Mouse (Mus musculus) spleen, postnatal 36 days (tissue): ENCODE results near the gene Ush2a.

Source experiments
- DNase-seq, 2 experiments: peaks; one replicate each; pipeline ENCODE4 v3.0.0; 2022; ENCODE audit warnings: low spot score in 2 of 2, mixed read lengths in 1 of 2

Ush2a gene

DNA sequence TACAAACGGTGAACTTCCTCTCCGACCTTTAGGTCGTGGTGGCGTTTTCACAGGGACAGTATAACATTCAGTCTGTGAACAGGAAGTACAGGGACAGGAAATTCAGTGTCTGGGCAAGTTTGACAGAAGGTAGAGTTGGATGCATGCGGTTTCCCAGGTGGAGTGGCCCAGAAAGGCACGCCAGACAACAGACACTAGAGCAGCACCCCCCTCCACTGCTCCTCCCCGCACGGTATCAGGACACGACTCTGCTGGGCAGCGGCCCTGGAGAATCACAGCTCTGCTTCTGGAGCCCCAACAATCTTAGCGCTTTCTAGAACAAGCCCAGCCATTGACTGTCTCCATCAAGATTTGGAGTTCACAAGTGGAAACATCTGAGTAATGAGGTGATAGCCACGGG lies 406.7 kb downstream of the Ush2a start:
- no peak for DNase-seq

DNA sequence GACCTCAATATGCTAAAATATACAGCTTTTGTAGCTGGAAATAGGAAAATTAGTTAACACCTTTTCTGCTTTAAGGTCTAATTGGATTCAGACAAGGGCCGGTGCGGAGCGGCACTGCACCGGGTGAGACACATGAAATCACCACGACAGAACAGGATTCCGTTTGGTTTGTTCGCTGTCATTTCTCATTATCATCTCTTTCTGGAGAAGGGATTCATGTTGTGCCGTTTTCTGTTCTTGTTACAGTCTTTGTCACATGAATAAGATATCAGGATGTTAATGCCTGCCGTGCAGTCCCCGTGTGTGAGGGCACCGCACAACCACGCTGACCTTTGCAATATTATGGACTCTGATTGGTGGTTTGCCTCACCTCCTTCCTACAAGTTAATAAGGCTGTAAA lies 411.0 kb downstream of the Ush2a start:
- DNase-seq: no peak

DNA sequence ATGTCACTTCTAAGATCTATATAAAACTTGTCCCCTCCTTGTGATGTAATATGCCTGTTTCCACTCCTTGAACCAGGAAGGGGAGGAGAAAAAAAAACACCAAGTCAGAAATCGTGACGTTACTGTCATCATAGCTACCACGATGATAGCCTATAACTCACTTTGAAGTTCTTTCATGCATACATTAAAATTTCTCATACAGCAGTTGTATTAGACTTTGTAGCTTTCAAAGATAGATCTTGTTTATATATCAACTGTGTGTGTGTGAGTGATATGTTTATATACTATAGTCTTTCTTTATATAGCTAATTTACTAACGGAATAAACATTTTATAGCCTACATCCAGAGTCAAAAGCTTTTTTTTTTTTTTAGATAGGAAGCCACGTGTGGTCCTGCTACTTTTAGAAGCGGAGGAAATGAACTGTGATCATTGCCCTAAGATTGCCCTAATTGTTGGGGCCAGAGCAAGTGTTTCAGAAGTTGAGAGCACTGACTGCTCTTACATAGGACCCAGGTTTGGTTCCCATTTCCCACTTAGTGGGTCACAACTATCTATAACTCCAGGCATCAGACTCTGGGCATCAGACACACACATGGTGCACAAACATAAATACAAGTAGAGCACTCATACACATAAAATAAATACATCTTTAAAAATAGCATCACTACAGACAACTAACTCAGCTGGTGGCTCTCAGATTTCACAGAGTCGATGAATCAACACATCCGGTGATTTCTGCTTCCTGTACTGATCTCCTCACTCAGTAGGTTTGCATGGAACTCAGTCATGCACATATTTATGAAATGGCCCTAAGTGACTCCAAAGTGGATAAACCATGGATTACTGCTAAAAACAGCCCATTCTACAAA lies 413.1 kb downstream of the Ush2a start:
- no peak for DNase-seq

DNA sequence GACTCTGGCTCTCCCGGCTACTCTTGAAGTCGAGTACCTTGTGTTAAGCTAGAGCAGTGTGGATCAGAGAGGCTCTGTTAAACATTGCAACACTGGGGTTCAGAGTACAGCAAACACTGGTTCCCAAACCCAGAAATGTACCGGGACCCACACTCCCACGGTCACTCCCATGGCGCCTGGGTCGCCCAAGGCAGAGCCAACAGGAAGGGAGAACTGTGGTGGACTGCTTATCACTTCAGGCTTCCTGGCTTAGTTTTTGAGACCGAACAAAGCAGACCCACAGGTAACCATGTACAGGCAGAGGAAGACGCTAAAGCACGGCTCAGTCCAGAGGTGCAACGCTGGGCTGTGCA lies 413.7 kb downstream of the Ush2a start:
- DNase-seq: no peak

DNA sequence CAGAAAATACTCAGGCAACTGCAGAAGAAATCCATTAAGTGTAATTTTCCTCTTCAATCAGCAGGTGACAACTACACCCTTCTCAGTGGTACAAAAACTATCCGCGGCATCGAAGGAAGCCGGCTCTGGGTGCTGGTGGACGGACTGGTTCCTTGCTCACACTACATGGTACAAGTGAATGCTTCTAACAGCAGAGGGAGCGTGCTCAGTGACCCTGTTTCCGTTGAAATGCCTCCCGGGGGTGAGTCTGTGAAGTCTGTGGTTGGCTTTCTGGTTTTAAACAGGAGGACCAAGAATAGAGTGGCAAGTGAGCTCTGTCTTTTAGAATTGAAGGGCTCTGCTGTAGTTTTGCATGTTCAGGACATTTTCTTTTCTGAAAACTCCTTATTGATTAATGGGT lies 416.4 kb downstream of the Ush2a start:
- no peak for DNase-seq

DNA sequence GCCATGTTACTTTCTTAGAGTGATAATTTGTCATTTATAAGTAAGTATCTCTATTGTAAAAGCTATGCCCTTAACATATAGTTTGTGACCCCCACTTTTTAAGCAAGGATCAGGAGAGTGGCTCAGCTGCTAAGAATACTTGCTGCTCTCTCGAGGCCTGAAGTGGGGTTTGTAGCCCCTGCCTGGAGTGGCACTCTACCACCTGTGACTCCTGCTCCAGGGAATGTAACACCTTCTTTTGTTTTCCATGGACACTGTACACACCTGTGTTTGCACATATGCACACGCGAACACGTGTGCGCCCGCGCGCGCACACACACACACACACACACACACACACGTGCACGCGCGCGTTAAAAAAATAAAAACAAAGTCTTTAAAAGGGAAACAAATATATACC lies 424.5 kb downstream of the Ush2a start:
- DNase-seq: no peak

DNA sequence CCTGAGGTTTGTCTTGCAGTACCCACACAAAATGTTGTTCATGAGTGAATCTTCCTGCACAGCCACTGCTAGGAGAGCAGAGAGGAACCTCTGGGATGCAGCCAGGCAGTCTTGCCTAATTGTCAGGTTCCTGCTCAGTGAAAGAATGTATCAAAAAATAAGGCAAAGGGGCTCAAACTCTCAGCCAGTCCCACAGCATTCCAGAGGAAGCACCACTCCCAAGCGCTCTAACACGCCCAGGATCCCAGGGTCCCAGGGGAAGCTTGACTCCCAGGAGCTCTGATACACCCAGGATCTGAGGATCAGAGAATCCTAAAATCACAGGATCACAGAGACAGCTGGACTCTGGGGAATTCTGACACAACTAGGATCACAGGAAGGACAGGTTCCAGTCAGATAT lies 434.5 kb downstream of the Ush2a start:
- DNase-seq: no peak

DNA sequence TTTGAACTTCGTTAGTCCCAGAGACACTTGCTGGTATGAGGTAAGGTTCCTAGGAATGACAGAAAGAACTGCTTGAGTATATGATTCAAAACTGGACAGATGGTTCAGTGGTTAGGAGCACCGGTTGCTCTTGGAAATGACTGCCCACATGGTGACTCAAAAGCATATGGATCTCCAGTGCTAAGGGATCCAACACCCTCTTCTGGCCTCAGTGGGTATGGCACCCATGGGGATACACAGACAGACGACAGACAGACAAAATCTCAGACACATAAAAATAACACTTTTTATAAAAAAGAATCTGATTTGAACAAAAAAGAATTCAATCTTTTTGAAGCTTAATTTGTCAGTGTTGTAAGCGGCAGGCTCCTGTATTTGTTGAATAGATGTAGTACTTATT lies 446.4 kb downstream of the Ush2a start:
- no peak for DNase-seq

DNA sequence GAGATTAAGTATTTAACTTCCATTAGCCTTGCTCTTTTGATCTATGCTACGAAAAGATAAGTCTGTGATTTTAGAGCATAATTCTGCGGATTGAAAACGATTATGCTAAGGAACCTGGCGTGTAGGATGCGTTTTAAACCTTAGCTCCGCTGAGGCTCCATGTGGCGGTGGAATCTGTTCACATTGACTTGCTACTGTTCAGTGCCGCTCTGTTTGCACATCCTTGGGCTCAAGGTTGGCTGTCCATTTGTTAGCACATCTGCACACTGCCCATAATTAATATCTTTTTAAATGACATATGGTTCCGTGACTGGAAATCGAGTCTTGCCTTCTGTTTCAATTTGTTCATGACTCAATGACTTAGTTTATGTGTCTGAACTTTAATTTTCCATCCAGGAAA lies 446.9 kb downstream of the Ush2a start:
- no peak for DNase-seq

DNA sequence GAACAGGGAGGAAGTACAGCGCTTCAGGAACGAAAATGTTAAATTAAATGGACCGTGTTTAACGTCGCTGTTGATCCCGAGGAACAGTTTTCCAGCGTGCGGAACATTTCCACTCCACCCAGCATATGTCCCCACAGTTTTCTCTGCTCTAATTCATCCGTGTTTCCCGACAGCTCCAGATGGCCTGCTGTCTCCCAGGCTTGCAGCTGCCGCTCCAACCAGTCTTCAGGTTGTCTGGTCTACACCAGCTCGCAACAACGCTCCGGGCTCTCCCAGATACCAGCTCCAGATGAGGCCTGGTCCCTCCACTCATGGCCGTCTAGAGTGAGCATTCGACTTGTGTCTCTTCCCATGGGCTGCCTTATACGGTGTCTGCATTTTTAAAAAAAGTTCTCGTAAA lies 452.3 kb downstream of the Ush2a start:
- no peak for DNase-seq

DNA sequence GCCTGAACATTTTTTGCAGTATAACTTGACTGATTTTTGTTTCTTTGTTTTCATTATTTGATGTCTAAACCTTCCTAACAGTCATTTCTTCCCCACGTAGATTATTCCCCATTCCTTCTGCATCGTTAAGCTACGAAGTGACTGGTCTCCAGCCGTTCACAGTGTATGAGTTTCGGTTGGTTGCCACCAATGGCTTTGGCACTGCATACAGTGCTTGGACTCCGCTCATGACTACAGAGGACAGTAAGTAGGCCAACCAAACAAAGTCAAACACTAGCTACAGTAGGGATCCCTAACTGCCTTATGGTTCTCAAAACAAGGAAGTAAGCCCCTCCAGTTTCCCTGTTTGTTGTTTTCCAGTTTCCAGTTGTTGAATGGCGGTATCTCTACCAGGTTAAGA lies 453.1 kb downstream of the Ush2a start:
- no peak for DNase-seq

DNA sequence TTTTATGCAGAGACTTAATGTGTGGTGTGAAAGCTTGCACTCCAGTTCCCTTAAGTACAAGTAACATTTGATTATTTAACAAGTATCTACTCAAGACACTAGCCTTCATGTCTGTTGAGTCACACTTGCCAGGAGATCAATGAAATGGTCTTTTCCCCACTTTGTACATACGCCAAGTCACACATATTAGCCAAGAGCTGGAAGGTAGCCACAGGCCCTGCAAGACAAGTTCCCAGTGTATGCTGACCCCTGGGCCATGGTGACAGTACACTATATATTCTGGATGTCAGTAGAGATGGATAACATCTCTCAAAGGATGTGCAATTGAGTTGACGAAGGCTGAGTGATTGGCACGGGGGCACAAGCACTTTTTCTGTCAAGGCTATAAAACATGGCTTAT lies 455.1 kb downstream of the Ush2a start:
- DNase-seq: no peak

DNA sequence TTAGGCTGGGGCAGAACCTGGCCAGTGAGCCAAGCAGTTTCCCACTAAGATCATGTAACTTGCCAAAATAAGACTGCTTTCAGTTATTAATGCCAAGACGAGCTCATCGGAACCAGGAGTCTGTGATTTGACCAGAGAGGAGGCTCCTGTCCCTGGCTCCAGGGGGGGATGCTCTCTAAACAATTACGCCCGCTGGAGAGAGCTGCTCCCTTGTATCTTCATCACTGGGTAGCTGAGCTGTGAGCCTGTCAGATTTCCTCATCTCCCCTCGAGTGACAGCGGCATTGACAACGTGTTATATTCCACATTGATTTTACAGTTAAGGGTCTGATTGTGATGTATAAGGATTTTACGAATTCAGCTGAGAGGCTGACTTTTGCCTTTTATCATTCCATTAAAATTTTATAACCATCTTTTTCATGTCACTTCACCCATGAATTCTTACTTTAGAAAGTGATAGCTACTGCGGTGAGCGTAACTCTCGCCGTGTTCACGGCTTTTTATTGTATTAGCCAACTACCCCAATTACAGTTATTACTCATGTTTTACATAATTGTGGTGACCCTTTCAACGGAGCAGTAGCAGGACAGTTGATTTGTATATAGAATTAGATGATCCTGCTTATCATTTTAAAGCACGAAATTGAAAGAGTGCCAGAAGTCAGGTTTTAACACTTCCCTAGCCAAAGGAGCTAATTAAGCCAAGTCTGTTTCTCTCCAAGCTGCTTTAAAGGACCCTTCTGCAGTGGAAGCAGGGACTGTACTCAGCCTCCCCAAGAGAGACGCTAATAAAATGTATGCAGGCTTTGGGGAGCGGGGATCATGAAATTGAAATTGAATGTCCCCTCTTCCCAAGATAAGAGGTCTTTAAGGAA lies 463.5 kb downstream of the Ush2a start:
- DNase-seq: no peak

DNA sequence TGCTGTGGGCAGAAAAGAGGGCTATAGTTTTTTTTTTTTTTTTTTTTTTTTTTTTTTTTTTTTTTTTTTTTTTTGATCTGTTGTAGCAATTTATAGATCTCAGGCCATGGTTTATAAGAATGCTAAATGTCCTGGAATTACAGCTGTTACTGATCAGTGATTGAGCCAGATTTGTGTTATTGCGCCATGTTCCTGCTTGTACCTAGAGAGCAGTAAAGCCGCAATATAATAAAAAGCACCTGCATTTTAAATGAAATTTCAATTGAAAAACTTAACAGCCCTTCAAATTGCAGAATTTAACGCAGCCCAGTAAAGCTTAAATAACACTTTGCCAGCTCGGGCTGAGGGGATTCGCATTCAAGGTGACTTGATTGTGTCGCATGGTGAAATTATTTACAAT lies 465.1 kb downstream of the Ush2a start:
- DNase-seq: no peak

DNA sequence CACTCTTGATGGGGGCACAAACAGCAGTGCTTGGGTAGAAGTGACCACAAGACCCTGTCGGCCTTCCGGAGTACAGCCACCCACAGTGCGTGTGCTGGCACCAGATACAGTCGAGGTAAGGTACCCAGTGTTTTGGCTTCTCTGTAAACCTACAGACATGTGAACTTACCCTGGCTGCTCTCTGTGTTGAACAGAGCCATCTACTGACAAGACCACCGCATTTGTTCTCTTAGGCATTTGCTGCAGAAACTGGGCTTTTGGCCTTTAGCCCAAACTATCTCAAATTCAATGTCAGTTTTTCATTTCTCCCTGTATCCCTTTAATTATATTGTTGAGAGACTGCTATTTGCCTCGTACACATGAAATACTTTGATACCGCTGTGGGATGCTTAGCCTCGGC lies 466.8 kb downstream of the Ush2a start:
- DNase-seq: no peak

DNA sequence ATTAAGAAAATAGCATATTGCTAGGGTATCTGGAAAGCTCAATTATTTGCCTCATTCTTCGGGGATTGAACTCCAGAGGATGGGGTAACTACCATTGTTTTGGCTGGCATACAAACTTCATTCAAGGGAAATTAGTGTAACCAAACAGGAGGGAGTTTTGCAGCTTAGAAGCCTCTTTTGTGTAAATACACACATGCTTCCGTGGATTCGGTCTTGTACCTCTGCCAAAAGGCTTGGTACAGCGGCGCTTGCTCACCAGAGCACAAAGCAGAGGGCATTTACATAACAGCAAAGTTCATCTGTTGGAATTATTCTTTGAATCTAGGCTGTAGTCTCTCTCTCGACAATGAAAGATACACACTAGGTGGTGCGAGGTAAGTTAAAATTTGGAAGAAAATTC lies 467.4 kb downstream of the Ush2a start:
- DNase-seq: no peak

DNA sequence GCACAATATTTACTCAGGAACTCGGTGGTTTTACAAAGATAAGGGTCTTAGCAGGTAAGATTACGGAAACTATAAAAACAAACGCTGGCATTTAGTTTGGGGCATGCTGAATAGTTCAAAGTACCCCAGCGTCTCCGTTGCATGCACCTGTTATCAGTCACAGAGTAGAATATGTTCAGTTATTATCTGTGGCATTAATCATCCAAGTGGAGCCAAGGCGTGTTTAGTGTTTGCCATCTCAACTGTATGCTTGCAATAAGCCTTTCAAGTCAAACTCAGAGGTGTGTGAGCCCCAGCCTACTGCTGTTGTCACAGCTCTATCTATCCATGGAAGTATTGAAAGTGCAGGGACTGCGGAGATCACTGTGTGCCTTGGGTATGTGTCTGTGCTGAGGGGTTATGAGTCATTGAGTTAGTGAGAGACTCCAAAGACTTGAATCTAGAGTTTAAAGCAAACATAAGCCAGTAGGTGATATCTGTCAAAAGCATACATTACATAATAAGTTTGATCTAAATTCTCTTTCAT lies 473.0 kb downstream of the Ush2a start:
- DNase-seq: no peak

DNA sequence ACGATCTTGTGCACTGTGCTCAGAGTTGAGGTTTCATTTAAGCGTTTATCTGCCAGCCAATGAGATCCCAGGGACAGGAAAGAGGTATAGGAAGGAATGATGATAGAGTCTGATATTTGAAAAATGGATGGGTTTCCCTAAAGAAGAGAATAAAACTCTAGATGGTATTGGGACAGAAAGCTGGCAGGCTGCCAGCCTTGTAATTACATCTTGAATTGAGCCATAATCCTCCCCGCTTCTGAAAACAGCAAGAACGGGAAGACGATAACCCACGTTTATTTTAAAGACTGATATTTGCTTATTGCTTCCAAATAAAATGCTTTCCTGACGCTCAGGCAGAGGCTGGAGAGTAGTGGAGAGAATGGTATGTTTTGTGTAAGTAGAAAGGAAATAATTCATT lies 481.1 kb downstream of the Ush2a start:
- DNase-seq: no peak

DNA sequence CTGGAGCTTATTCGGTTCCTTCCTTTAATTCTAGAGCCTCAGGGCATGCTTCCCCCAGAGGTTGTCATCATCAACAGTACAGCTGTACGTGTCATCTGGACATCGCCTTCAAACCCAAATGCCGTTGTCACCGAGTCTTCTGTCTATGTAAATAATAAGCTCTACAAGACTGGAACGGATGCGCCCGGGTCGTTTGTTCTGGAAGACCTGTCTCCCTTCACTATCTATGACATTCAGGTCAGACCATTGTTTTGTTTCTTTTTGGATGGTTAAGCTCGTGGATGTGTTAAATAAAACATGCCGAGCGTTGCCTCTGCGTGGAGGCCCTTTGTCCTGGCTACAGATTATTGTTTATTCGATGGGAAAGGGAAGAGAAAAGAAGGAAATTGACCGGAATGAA lies 493.2 kb downstream of the Ush2a start:
- no peak for DNase-seq

DNA sequence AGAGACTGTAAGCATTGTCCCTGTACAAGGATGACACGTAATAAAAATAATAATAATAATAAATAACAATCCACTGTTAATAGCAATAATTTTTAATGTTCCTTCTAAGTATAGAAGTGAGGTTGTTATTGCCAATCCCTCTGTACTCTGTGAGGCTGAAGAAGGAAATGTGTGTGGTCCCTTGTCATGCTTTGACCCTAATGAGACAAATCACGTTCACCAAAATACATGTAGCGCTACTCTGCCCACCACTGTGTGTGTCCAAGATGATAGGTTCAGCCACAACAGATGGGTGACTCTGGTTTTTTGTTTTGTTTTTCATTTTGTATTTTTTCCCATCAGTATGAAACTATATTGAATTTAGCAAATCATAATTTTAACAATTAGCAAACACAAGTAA lies 498.7 kb downstream of the Ush2a start:
- DNase-seq: no peak

DNA sequence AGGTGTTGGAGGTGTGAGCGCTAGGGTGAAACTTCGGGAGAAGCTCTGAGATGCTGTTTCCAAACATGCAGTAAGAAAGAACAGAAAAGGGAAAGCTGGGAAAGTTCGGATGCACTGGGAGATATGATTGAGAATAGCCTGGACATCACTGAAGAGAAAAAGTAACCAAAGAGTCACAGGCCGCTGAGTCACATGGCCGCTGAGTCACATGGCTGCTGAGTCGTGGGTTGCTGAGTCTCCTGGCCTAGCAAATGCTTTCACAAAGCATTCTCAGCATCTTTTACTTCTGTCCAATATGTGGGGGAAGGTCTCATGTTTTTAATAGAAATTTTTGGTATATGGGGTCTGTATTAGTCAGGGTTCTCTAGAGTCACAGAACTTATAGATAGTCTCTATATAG lies 500.6 kb downstream of the Ush2a start:
- no peak for DNase-seq

DNA sequence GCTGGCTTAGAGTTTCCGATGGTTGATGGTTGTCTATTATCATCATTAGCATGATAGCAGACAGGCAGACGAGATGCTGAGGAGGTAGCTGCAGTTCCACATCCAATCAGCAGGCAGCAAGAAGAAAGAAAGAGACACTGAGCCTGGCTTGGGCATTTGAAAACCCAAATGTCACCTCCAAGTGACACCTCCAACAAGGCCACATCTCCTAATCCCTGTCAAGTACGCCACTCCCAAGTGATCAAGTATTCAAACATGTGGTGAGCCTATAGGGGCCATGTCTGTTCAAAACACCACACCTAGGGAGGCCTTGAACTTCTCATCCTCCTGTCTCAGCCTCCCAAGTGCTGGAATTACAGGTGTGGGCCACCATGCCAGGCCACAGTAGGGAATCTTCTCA lies 501.9 kb downstream of the Ush2a start:
- no peak for DNase-seq

DNA sequence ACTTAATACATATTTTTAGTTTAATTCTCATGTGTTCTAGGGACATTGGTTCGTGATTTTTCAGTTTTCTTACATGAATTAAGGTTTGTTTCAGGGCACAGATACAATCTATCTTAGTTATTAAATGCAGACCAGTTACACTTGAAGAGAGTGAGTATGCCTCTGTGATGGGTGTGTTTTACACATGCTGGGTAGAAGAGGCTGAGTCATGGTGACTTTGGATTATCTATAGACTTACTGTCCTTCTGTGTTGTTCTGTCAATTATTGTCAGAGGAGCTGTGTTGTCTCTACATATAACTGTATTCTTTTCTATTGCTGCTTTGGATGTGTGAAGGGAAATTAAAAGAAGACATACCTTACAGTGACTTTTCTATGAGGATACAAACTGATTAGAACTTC lies 509.0 kb downstream of the Ush2a start:
- DNase-seq: no peak
